Mouse (Mus musculus) embryonic fibroblast, embryonic 13.5 days (primary cell): ENCODE data around the gene Fam19a2. TPM values are rescaled to one million over a fixed set of nuclear protein-coding genes. Genes with fewer than 3 reads are reported as not detected.

Source experiments
- H3K27ac ChIP-seq: 2 replicates; pipeline ENCODE4 v1.5.1; 2012; ENCODE audit warnings: low read length, control low read depth, inconsistent platforms; ENCODE audit not compliant: insufficient read depth
- H3K4me1 ChIP-seq: 2 replicates; pipeline ENCODE4 v1.6.1; 2011; ENCODE audit warnings: low read length; ENCODE audit not compliant: control insufficient read depth, insufficient read depth
- H3K4me3 ChIP-seq: 2 replicates; pipeline ENCODE4 v1.5.1; 2011; ENCODE audit warnings: mild to moderate bottlenecking, control low read depth, low read length; ENCODE audit not compliant: insufficient read depth
- CTCF ChIP-seq: IDR thresholded peaks from 2 replicates; pipeline ENCODE4 v1.5.1; 2011; ENCODE audit warnings: mild to moderate bottlenecking, control low read depth, low read length, moderate library complexity, borderline replicate concordance; ENCODE audit not compliant: insufficient read depth
- POLR2A ChIP-seq: IDR thresholded peaks from 2 replicates; pipeline ENCODE4 v1.6.1; 2011; ENCODE audit warnings: low read depth, mild to moderate bottlenecking, control low read depth, low read length, moderate library complexity
- polyA plus RNA-seq: library from polyadenylated mRNA; stranded (reverse); fragments of >200 nt; gene quantifications from 2 replicates; pipeline ENCODE4 v1.2.4, GENCODE M21; 2011; ENCODE audit warnings: low read depth; ENCODE audit not compliant: missing spikeins, insufficient read length

The Fam19a2 gene
- polyA plus RNA-seq, result 0.42 and 0.77 TPM in 2 replicates

DNA sequence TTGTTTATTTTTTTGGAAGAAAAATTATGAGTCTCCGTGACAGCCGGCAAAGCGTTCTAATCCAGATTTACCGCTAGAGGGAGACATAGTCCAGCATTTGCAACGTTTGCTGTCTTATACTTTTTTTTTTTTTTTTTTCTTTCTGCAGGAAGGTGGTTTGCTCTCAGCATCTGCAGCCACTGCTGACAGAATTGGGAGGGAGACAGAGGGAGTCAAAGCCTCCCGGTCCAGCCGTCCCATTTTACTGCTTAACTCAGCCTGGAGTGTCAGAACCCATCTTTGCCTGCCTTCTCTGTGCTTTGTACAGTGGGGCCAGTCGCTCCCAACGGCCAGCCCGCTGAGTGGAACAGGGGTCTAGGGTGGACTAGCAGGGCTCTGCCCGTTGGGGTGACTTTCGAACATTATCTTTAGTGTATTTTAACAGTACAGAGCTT, at the start of gene Fam19a2:
Fam19a2 (plus strand) TSS at position 121 of the 434 bp plus-strand sequence.
- no peak within 1 kb of the TSS for H3K27ac ChIP-seq
- H3K4me1 ChIP-seq, result peaks cover 4% of the 10 kb centered on the region; the same call in 1 of the 2 replicates
- H3K4me3 ChIP-seq, result peak within 1 kb of the TSS; percentile 57
- no peak for TF ChIP-seq CTCF
- TF ChIP-seq POLR2A, result no peak

DNA sequence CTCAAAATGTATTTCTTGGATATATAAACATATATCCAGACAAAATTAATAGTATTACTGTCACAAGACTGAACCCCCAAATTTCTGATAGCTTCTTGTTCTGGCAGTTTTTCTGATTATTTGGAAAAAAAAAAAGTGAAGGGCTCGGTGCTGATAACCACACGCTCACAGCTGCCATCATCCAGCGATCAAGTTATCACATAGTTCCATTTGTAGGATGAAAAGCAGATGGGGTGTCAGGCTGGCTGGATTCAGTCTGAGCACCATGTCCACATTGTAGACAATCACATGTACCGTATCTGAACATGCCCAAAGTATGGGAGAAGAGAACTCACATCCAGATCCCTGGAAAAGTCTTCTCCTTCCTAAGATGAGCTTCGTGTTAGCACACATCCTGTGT, 41.0 kb upstream of the Fam19a2 start:
- Histone ChIP-seq H3K4me3 (no peak overlapping the region), H3K4me1 (no peaks in the 10 kb centered on the region), H3K27ac (no peak overlapping the region)
- TF ChIP-seq POLR2A (no peak), CTCF (no peak)

DNA sequence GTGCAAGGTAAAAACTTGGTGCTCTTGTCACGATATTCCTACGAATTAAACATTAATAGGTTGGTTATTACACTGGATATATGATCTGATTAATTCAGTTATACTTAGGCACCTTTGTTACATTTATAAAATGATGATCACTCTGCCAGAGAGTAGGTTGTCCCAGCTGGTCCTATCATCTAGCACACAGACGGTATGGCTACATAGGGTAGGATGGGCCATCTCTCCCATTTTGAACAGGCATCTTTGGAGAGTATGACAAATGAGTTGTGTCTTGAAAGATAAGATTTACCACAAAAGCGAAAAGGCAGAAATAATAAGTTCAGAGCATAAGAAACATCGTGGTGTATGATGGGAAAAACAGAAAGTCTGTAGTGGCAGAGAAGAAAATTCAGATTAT, 34.4 kb upstream of the Fam19a2 start:
- Histone ChIP-seq H3K27ac (no peak overlapping the region), H3K4me3 (no peak overlapping the region), H3K4me1 (no peaks in the 10 kb centered on the region)
- TF ChIP-seq POLR2A (no peak), CTCF (no peak)

DNA sequence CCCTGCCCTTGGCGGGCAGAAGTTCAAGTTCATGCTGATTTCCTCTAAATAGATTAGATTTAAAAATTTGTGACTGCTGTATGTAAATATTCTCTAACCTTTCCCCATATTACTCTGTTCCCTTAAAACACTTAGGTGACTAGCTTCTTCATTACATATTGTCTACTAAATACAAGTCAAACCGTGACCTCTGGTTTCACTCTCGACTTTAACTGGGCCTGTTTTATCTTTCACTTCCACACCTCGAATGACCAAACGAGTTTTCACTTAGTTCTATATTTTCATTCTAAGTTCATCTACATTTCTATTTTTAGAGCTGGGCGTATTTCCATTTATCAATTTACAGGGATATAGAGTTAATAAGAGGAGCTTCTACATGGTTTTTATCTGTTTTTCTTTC, 15.7 kb upstream of the Fam19a2 start:
- no peak for TF ChIP-seq POLR2A
- no peak for TF ChIP-seq CTCF
- Histone ChIP-seq H3K27ac (no peak overlapping the region), H3K4me3 (no peak overlapping the region), H3K4me1 (no peaks in the 10 kb centered on the region; the same call in none of the 2 replicates)

DNA sequence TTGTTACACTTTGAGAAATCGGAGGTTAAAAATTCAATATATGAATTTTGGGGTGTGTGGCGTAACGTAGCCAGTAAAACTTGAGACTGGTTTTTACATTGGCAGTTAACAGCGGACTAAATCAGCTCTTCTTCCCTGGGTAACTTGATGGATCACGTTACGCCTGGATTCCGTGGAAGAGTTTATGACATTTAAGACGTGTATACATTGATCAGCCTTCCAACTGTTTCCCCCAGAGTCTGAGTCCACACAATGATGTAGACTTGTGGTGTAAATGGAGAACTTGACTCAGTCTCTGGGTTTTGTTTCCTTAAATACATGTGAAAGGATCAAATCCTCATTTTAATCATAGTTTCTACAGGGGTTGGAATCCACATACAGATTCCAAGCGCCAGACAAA, 11.9 kb upstream of the Fam19a2 start:
- TF ChIP-seq CTCF (no peak), POLR2A (no peak)
- H3K4me1 ChIP-seq, result no peaks in the 10 kb centered on the region; the same call in none of the 2 replicates
- H3K27ac ChIP-seq, result 0 out of 2 replicates have a peak overlapping the region, but pooled peaks have one; percentile 22
- H3K4me3 ChIP-seq, result no peak overlapping the region

DNA sequence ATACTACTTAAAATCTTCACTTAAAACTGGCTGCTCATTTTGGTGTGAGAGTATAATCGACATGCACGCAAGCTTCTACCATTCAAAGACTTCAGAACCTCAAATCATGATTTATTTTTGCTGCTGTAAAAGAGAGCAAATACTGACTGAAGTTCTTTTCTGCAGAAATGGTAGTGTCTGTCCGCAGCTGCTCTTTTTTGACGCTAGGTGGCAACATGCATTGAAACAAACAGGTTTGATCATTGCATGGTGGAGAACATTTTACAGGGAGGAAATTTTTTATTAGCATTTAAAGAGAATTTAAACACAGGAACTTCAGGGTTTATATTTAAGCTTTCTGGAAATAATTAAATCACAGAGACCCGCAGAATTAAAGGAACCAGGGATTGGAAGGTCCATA, 9.5 kb upstream of the Fam19a2 start:
- no peaks in the 10 kb centered on the region; the same call in none of the 2 replicates for H3K4me1 ChIP-seq
- H3K4me3 ChIP-seq, result no peak overlapping the region
- no peak overlapping the region for H3K27ac ChIP-seq
- no peak for TF ChIP-seq POLR2A
- no peak for TF ChIP-seq CTCF

DNA sequence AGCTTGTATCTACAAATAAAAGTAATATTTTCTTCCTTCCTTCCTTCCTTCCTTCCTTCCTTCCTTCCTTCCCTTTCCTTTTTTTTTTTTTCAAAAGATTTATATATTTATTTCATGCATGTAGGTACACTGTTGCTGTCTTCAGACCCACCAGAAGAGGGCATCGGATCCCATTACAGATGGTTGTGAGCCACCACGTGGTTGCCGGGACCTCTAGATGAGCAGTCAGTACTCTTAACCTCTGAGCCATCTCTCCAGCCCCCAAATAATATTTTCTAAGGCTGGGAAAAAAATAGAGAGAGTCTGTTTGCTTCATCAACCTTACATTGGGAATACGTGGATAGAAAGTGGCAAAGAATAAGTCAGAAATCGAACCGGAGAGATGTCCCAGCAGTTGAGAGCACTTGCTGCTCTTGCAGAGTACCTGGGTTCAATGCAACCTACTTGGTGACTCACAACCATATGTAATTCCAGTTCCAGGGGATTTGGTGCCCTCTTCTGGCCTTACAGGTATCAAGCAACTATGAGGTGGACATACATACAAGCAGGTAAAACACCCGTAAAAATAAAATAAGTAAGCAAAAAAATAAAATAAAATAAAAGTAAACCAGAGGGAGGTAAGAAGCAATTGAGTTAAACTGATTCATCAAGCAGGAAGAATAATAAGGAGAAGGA, 8.0 kb upstream of the Fam19a2 start:
- TF ChIP-seq POLR2A (no peak), CTCF (no peak)
- no peaks in the 10 kb centered on the region; the same call in none of the 2 replicates for H3K4me1 ChIP-seq
- H3K4me3 ChIP-seq, result no peak overlapping the region
- no peak overlapping the region for H3K27ac ChIP-seq

DNA sequence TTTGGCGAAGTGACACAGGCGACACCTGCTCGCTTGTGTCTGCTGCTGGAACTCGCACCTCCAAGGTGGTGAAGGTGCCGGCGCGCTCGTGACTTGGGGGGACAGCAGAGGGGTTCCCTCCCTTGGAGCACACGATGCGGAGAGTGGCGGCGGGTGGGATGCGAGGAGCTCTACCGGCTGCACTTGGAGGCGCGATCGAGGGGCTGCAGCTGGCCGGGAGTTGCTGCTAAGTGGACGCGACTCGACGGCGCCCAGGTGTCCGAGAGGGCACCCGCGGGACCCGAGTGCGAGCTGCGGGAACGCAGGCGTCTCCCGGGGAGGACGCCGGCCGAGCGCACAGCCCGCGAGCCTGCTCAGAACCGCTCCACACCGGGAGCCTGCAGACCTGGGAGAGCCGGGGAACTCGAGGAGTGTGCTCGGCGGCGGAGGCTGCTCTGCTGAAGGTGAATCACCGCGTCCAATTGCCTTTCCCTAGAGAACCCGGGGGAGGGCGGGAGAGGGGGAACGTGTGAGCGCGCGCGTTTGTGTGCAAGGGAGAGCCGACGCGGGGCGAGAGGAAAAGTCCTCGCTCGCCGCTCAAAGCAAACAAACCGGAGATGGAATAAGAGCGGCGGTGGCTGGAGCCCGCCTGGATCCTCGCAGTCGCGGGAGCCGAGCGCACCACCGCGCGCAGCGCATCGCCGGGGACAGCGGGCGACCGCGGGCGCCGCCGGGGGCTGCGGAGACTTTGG, 830 bp downstream of the Fam19a2 start:
- Histone ChIP-seq H3K27ac (no peak overlapping the region), H3K4me3 (peak overlapping the region; percentile 57), H3K4me1 (peaks cover 4% of the 10 kb centered on the region; the same call in 1 of the 2 replicates)
- TF ChIP-seq CTCF (no peak), POLR2A (no peak)

DNA sequence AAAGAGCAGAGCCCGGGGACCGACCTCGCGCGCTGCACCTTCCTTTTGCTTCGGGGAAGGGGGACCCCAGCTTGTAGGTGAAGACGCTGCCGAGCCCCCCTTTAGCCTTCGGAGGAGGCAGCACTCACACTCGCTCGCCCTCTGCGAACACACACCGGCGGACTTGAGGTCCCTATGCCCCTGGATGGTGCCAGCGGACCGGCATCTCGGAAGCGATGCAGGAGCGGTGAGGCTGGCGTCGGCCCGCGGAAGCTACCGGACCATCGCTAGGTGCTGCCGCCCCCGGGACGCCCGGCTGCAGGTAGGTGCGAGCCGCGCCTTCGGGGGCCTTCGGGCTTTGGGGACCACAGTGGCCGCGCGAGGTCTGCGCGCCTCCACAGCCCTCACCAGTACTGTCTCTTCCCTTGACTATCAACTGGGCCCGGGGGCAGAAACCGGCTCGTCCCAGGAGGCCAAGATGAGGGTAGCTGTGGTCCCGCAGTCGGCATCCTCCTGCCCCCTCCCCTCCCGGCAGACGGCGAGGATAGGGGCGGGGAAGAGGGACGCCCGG, 1.5 kb downstream of the Fam19a2 start:
- Histone ChIP-seq H3K27ac (no peak overlapping the region), H3K4me1 (peaks cover 4% of the 10 kb centered on the region; the same call in 1 of the 2 replicates), H3K4me3 (peak overlapping the region; percentile 57)
- TF ChIP-seq POLR2A (no peak), CTCF (no peak)
